Mouse (Mus musculus): Measurements from ENCODE around the gene Lgals9. TPM values are rescaled to one million over a fixed set of nuclear protein-coding genes. Genes with fewer than 3 reads are reported as not detected.
A peak's percentile ranks its signal among the peaks of the same experiment; 100 is the strongest.

Lgals9 gene
- polyA plus RNA-seq, 1 experiment, result 589 TPM

GRCm38 (mm10) chr11:78986311-78987002, 1.7 kb upstream of the Lgals9 start:
- TF ChIP-seq CTCF (IDR thresholded peaks at IDR 0.05; ENCODE audit: borderline replicate concordance, control insufficient read depth, extremely low read depth, insufficient read depth, low read length, poor library complexity), result no peak
- WGBS, result 93% methylated on average over 10 of the region's 10 CpGs
- Histone ChIP-seq H3K36me3 (ENCODE audit: control insufficient read depth, insufficient read depth, low read length) (no peaks in the 10 kb centered on the region), H3K27me3 (ENCODE audit: control insufficient read depth, insufficient read depth, low read length) (no peaks in the 10 kb centered on the region), H3K27ac (ENCODE audit: control insufficient read depth, insufficient read depth, low read length) (no peak overlapping the region), H3K4me1 (replicated peaks; ENCODE audit: control insufficient read depth, insufficient read depth, low read length) (peaks cover 22% of the 10 kb centered on the region), H3K4me3 (ENCODE audit: control insufficient read depth, insufficient read depth, low read length) (no peak overlapping the region)
- DNase-seq, result no peak

- Histone ChIP-seq H3K4me1 (replicated peaks; ENCODE audit: control insufficient read depth, insufficient read depth, low read length) (peaks cover 27% of the 10 kb centered on the region), H3K4me3 (ENCODE audit: control insufficient read depth, insufficient read depth, low read length) (no peak overlapping the region)
Observed at GRCm38 (mm10) chr11:78985505-78985904, 759 bp upstream of the Lgals9 start.

GRCm38 (mm10) chr11:78983539-78983938, 1.2 kb downstream of the Lgals9 start:
- Histone ChIP-seq H3K36me3 (ENCODE audit: control insufficient read depth, insufficient read depth, low read length) (no peaks in the 10 kb centered on the region), H3K27ac (ENCODE audit: control insufficient read depth, insufficient read depth, low read length) (peak overlapping the region; percentile 76), H3K4me1 (replicated peaks; ENCODE audit: control insufficient read depth, insufficient read depth, low read length) (peaks cover 30% of the 10 kb centered on the region), H3K4me3 (ENCODE audit: control insufficient read depth, insufficient read depth, low read length) (peak overlapping the region; percentile 50), H3K27me3 (ENCODE audit: control insufficient read depth, insufficient read depth, low read length) (no peaks in the 10 kb centered on the region)
- DNase-seq, result peak; percentile 35
- WGBS, result 8% methylated on average over 7 of the region's 7 CpGs
- no peak for TF ChIP-seq CTCF (IDR thresholded peaks at IDR 0.05; ENCODE audit: borderline replicate concordance, control insufficient read depth, extremely low read depth, insufficient read depth, low read length, poor library complexity)
- TF ChIP-seq POLR2A (IDR thresholded peaks at IDR 0.05; ENCODE audit: control insufficient read depth, extremely low read depth, insufficient read depth, low read length, poor library complexity), result no peak

More at GRCm38 (mm10) chr11:78985505-78985904, 759 bp upstream of the Lgals9 start:
- no peaks in the 10 kb centered on the region for H3K27me3 ChIP-seq (ENCODE audit: control insufficient read depth, insufficient read depth, low read length)
- H3K27ac ChIP-seq (ENCODE audit: control insufficient read depth, insufficient read depth, low read length), result no peak overlapping the region
- no peaks in the 10 kb centered on the region for H3K36me3 ChIP-seq (ENCODE audit: control insufficient read depth, insufficient read depth, low read length)
- no peak for DNase-seq
- TF ChIP-seq POLR2A (IDR thresholded peaks at IDR 0.05; ENCODE audit: control insufficient read depth, extremely low read depth, insufficient read depth, low read length, poor library complexity), result no peak
- TF ChIP-seq CTCF (IDR thresholded peaks at IDR 0.05; ENCODE audit: borderline replicate concordance, control insufficient read depth, extremely low read depth, insufficient read depth, low read length, poor library complexity), result no peak

- peaks cover 34% of the 10 kb centered on the region for H3K4me1 ChIP-seq (replicated peaks; ENCODE audit: control insufficient read depth, insufficient read depth, low read length)
Observed at GRCm38 (mm10) chr11:78982513-78983291, 2.0 kb downstream of the Lgals9 start.

GRCm38 (mm10) chr11:78982042-78982441, 2.7 kb downstream of the Lgals9 start:
- H3K4me3 ChIP-seq (ENCODE audit: control insufficient read depth, insufficient read depth, low read length), result no peak overlapping the region
- H3K4me1 ChIP-seq (replicated peaks; ENCODE audit: control insufficient read depth, insufficient read depth, low read length), result peaks cover 34% of the 10 kb centered on the region
- H3K27ac ChIP-seq (ENCODE audit: control insufficient read depth, insufficient read depth, low read length), result no peak overlapping the region
- no peaks in the 10 kb centered on the region for H3K27me3 ChIP-seq (ENCODE audit: control insufficient read depth, insufficient read depth, low read length)
- TF ChIP-seq CTCF (IDR thresholded peaks at IDR 0.05; ENCODE audit: borderline replicate concordance, control insufficient read depth, extremely low read depth, insufficient read depth, low read length, poor library complexity) (no peak), POLR2A (IDR thresholded peaks at IDR 0.05; ENCODE audit: control insufficient read depth, extremely low read depth, insufficient read depth, low read length, poor library complexity) (no peak)
- H3K36me3 ChIP-seq (ENCODE audit: control insufficient read depth, insufficient read depth, low read length), result no peaks in the 10 kb centered on the region
- no peak for DNase-seq
- WGBS, result 39% methylated on average over 2 of the region's 2 CpGs

More at GRCm38 (mm10) chr11:78982513-78983291, 2.0 kb downstream of the Lgals9 start:
- H3K4me3 ChIP-seq (ENCODE audit: control insufficient read depth, insufficient read depth, low read length), result peak overlapping the region; percentile 50
- no peak for TF ChIP-seq CTCF (IDR thresholded peaks at IDR 0.05; ENCODE audit: borderline replicate concordance, control insufficient read depth, extremely low read depth, insufficient read depth, low read length, poor library complexity)
- TF ChIP-seq POLR2A (IDR thresholded peaks at IDR 0.05; ENCODE audit: control insufficient read depth, extremely low read depth, insufficient read depth, low read length, poor library complexity), result no peak
- DNase-seq, result peak; percentile 52
- H3K27me3 ChIP-seq (ENCODE audit: control insufficient read depth, insufficient read depth, low read length), result no peaks in the 10 kb centered on the region
- H3K36me3 ChIP-seq (ENCODE audit: control insufficient read depth, insufficient read depth, low read length), result no peaks in the 10 kb centered on the region
- H3K27ac ChIP-seq (ENCODE audit: control insufficient read depth, insufficient read depth, low read length), result peak overlapping the region; percentile 76
- 5% methylated on average over 12 of the region's 12 CpGs for WGBS

- 77% methylated on average over 4 of the region's 4 CpGs for WGBS
- Histone ChIP-seq H3K4me3 (ENCODE audit: control insufficient read depth, insufficient read depth, low read length) (no peak overlapping the region), H3K27ac (ENCODE audit: control insufficient read depth, insufficient read depth, low read length) (no peak overlapping the region), H3K36me3 (ENCODE audit: control insufficient read depth, insufficient read depth, low read length) (peaks cover 18% of the 10 kb centered on the region), H3K27me3 (ENCODE audit: control insufficient read depth, insufficient read depth, low read length) (no peaks in the 10 kb centered on the region), H3K4me1 (replicated peaks; ENCODE audit: control insufficient read depth, insufficient read depth, low read length) (peaks cover 32% of the 10 kb centered on the region)
- TF ChIP-seq CTCF (IDR thresholded peaks at IDR 0.05; ENCODE audit: borderline replicate concordance, control insufficient read depth, extremely low read depth, insufficient read depth, low read length, poor library complexity), result no peak
- TF ChIP-seq POLR2A (IDR thresholded peaks at IDR 0.05; ENCODE audit: control insufficient read depth, extremely low read depth, insufficient read depth, low read length, poor library complexity), result no peak
- DNase-seq, result no peak
Observed at GRCm38 (mm10) chr11:78980083-78980634, 4.6 kb downstream of the Lgals9 start.

Measured in thymus, adult 2 months (tissue).